Mouse (Mus musculus) heart, embryonic 14.5 days (tissue): Measurements from ENCODE around the gene Bves. TPM values are rescaled to one million over a fixed set of nuclear protein-coding genes. Genes with fewer than 3 reads are reported as not detected.

Source experiments
- ATAC-seq: fragments of 200-750 bp; cut with Nextera tagmentation; 2 replicates; pipeline ENCODE4 v1.8.0; 2017; ENCODE audit warnings: low read depth, moderate TSS enrichment; ENCODE audit not compliant: insufficient number of reproducible peaks, insufficient read depth, low FRiP score
- H3K27ac ChIP-seq, 2 experiments: fragments of 200-500 bp in 1 of 2; fragments of 300-500 bp in 1 of 2; sonication (generic) in 1 of 2; replicated peaks in 1 of 2; 2 replicates each; pipeline ENCODE4 v1.5.1; 2012 to 2014; ENCODE audit warnings: low read depth in 2 of 2, low read length in 2 of 2, control low read depth in 1 of 2, mild to moderate bottlenecking in 1 of 2, mixed read lengths in 1 of 2; ENCODE audit not compliant: control insufficient read depth in 1 of 2, insufficient read depth in 1 of 2
- H3K27me3 ChIP-seq: fragments of 300-500 bp; sonication (generic); 2 replicates; pipeline ENCODE4 v1.6.1; 2014; ENCODE audit warnings: mild to moderate bottlenecking, low read length, control low read depth; ENCODE audit not compliant: control insufficient read depth, insufficient read depth
- H3K36me3 ChIP-seq: fragments of 300-500 bp; sonication (generic); 2 replicates; pipeline ENCODE4 v1.6.1; 2014; ENCODE audit warnings: mild to moderate bottlenecking, control low read depth, low read length, mixed read lengths; ENCODE audit not compliant: control insufficient read depth, insufficient read depth
- H3K4me1 ChIP-seq, 2 experiments: fragments of 200-500 bp in 1 of 2; fragments of 300-500 bp in 1 of 2; sonication (generic) in 1 of 2; 2 replicates each; pipeline ENCODE4 v1.6.1; 2012 to 2014; ENCODE audit warnings: low read length in 2 of 2, control low read depth in 1 of 2, mixed read lengths in 1 of 2; ENCODE audit not compliant: control insufficient read depth in 2 of 2, insufficient read depth in 2 of 2
- H3K4me2 ChIP-seq: fragments of 300-500 bp; sonication (generic); 2 replicates; pipeline ENCODE4 v1.6.1; 2014; ENCODE audit warnings: mild to moderate bottlenecking, low read length
- H3K4me3 ChIP-seq, 2 experiments: fragments of 200-500 bp in 1 of 2; fragments of 300-500 bp in 1 of 2; sonication (generic) in 1 of 2; 2 replicates each; pipeline ENCODE4 v1.5.1; 2012 to 2014; ENCODE audit warnings: low read length in 2 of 2, mild to moderate bottlenecking in 2 of 2, control low read depth in 1 of 2, low read depth in 1 of 2, moderate library complexity in 1 of 2; ENCODE audit not compliant: control insufficient read depth in 1 of 2, insufficient read depth in 1 of 2
- H3K9ac ChIP-seq: fragments of 300-500 bp; sonication (generic); 2 replicates; pipeline ENCODE4 v1.6.1; 2014; ENCODE audit warnings: mild to moderate bottlenecking, low read length
- H3K9me3 ChIP-seq: fragments of 300-500 bp; sonication (generic); 2 replicates; pipeline ENCODE4 v1.6.1; 2016; ENCODE audit warnings: low read length, control low read depth; ENCODE audit not compliant: control insufficient read depth
- WGBS: fragments of 180-500 bp; shearing (Covaris S2); extraction: QIAGEN DNeasy Blood & Tissue Kit; methylation state at CpG from one replicate; pipeline ENCODE4 v1.1.7; 2014; 5-methylcytosine and 5-hydroxymethylcytosine counted together
- polyA plus RNA-seq: library from polyadenylated mRNA; unstranded; fragments of >200 nt; fragmentation: Nextera tagmentation; extraction: Ambion mirVana; gene quantifications from 2 replicates; pipeline ENCODE4 v1.2.1, GENCODE M21; 2014

The Bves gene
- polyA plus RNA-seq, 1 experiment from 2014 or later = 123 TPM

DNA sequence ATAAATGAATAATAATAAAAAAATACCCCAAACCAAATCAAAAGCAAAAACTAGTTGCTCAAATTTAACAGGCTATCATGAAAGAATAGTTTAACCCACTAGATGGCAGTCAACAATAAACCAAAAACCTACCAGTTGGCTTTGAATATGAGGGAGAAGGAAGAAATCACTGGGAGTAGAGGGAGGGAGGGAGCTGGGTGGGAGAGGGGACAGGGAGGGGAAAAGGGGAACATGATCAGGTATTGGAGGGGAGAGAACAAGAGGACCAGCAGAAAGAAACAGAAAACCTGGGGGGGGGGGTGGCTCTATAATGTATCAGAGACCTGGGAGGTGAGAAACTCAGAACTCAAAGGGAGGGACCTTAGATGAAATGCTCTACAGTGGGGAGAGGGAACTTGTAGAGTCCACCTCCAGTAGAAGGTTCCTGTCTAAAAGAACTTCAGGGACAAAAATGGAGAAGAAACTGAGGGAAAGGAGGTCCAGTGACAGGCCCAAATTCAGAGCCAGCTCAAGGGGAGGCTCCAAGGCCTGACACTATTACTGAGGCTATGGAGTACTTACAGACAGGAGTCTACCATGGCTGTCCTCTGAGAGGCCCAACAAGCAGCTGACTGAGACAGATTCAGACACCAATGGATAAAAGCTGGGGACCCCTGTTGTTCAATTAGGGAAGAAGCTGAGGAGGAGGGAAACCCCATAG is 46.5 kb downstream of the Bves start:
- no peak overlapping the region for H3K27ac ChIP-seq
- ATAC-seq = no peak
- no peak overlapping the region for H3K4me2 ChIP-seq
- H3K36me3 ChIP-seq = no peaks in the 10 kb centered on the region
- no peaks in the 10 kb centered on the region for H3K9me3 ChIP-seq
- no peak overlapping the region for H3K4me3 ChIP-seq
- H3K4me1 ChIP-seq = no peaks in the 10 kb centered on the region; a peak in 1 of 4 replicates
- H3K27me3 ChIP-seq = no peaks in the 10 kb centered on the region
- no peak overlapping the region for H3K9ac ChIP-seq

DNA sequence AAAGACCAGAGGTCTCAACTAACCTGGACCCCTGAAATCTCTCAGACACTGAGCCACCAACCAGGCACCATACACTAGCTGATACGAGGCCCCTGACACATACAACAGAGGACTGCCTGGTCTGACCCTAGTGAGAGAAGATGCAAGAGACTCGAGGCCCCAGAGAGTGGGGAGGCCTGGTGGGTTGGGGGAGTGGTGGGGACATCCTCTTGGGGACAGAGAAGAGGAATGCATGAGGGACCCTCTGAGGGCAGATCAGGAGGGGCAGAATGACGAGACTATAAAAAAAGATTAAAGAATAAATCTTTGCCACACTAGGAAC is 47.0 kb downstream of the Bves start:
- H3K9me3 ChIP-seq = no peaks in the 10 kb centered on the region
- H3K27ac ChIP-seq = no peak overlapping the region
- 53% methylated on average over 3 of the region's 3 CpGs for WGBS
- no peak for ATAC-seq
- no peak overlapping the region for H3K4me3 ChIP-seq
- no peaks in the 10 kb centered on the region for H3K4me1 ChIP-seq
- H3K36me3 ChIP-seq = no peaks in the 10 kb centered on the region
- H3K4me2 ChIP-seq = no peak overlapping the region
- no peak overlapping the region for H3K9ac ChIP-seq
- no peaks in the 10 kb centered on the region for H3K27me3 ChIP-seq

DNA sequence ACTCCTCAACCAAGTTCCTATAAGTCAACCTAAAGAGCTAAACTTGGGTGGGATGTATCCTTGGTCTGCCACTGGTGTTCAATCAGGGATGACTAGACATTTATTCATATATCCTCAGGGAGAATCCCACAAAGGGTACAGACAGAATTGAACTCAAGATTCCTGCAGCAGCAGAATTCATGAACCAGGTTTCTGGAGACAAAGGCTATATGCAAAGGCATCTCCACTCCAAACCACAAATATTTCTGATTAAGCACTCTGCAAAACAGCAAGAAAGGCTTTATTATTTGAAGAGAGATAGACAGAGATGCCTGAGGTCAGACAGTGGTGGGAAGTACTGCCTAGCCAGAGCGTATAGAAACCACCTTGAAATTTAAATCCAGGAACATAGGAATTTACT is 62.6 kb downstream of the Bves start:
- 83% methylated on average over 1 of the region's 1 CpGs for WGBS
- Histone ChIP-seq H3K4me3 (no peak overlapping the region), H3K27ac (no peak overlapping the region), H3K9ac (no peak overlapping the region), H3K4me2 (no peak overlapping the region), H3K36me3 (no peaks in the 10 kb centered on the region), H3K27me3 (no peaks in the 10 kb centered on the region), H3K9me3 (no peaks in the 10 kb centered on the region), H3K4me1 (no peaks in the 10 kb centered on the region)
- ATAC-seq = no peak

DNA sequence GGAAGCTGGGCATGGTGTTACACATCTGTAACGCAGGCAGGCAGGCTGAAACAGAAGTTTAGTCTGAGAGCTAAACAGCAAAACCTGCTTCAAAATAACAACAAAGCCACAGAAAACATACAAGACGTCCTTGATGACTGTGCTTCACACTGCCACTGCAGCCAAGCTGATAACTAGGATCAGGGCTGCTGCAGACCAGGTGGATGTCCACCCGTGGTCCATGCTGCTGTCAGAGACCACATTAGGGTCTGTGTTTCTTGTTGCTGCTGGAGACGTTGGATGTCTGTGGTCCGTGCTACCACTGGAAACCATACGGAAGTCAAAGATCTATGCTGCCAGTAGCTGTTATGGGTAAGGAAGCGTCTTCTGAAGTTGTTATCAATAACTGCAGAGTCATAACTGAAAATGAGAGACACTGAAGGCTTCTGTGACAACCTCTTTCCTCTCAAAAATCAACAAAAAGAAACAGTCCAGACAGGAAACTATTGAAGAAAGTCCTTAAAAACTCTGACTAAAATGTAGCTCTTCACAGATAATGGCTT is 64.2 kb downstream of the Bves start:
- no peaks in the 10 kb centered on the region for H3K9me3 ChIP-seq
- no peak overlapping the region for H3K4me2 ChIP-seq
- WGBS = 71% methylated on average over 7 of the region's 7 CpGs
- ATAC-seq = no peak
- no peaks in the 10 kb centered on the region for H3K27me3 ChIP-seq
- H3K27ac ChIP-seq = no peak overlapping the region
- no peak overlapping the region for H3K4me3 ChIP-seq
- H3K9ac ChIP-seq = no peak overlapping the region
- H3K36me3 ChIP-seq = no peaks in the 10 kb centered on the region
- H3K4me1 ChIP-seq = no peaks in the 10 kb centered on the region

DNA sequence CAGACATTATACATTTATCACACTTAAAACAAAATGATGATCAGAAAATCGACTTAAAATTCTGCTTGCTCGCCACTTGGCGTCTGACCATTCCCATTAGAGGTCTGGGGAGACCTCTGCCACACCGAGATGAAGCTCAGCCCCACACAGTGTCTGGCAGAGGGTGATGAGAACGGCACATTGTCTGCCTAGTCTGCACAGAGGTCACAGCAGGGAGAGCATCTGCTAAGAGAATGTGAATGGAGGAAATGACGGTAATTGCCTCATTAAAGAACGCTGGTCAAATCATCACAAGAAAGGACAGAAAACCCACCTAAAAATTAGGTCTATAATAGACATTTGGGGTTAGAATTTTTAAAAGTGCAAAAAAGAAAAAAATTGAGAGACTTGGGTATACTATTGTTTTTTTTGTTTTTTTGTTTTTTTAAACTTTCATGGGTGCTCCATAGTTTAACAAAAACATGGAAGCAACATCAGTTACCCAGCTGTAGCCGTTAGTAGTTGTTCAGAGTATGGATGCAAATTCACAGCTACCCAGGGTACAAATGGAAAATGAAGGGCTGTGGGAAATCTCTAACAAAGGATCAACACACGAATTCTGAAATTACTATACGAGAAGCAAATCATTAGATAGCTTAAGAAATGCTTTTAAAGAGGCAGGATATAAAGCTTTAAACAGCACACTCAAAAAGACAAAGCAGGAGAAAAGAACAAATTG is 75.2 kb downstream of the Bves start:
- Histone ChIP-seq H3K4me1 (no peaks in the 10 kb centered on the region), H3K27ac (no peak overlapping the region), H3K27me3 (no peaks in the 10 kb centered on the region), H3K4me2 (no peak overlapping the region), H3K36me3 (no peaks in the 10 kb centered on the region), H3K9ac (no peak overlapping the region), H3K4me3 (no peak overlapping the region), H3K9me3 (no peaks in the 10 kb centered on the region)
- ATAC-seq = no peak
- WGBS = 70% methylated on average over 10 of the region's 10 CpGs

DNA sequence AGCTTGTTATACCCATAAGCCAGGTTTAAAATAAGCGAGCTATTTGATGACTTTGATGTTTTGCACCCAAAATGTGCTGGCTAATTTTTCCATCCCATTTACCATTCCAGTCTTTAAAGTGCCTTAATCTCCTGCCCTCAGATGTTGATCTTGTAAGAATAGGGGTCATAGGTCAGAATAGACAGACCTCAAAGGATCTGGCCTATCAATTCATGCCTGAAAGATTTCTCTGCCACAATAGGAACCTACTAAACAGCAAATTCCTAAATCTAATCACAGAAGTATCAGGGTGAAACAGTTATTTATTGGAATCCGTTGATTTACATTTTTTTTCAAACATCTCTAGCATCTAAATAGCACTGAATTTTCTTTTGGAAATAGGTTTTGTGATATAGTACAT is 76.2 kb downstream of the Bves start:
- Histone ChIP-seq H3K9me3 (no peaks in the 10 kb centered on the region), H3K4me3 (no peak overlapping the region), H3K4me2 (no peak overlapping the region), H3K9ac (no peak overlapping the region), H3K27me3 (no peaks in the 10 kb centered on the region), H3K27ac (no peak overlapping the region), H3K36me3 (no peaks in the 10 kb centered on the region), H3K4me1 (no peaks in the 10 kb centered on the region)
- WGBS = 72% methylated on average over 2 of the region's 2 CpGs
- ATAC-seq = no peak

DNA sequence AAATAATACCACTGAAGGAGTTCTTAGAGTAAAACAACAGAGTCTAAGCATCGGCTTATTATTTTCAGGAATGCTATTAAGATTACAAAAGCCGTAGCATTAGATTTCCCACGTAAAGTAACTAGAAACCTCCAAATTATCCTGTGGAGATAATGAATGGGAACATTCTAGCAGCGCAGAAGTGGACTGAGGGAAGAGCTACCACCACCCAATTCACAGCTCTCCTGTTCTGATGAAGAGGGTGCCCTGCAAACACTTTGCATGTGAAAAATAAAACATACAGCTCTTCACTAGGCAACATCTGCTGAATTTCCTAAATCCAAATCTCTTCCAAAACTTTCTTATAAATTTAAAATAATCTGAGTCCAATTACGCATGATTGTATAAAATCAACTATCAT is 76.6 kb downstream of the Bves start:
- ATAC-seq = no peak
- H3K9ac ChIP-seq = no peak overlapping the region
- 80% methylated on average over 5 of the region's 5 CpGs for WGBS

More for the DNA sequence above, 76.6 kb downstream of the Bves start:
- no peaks in the 10 kb centered on the region for H3K9me3 ChIP-seq
- no peak overlapping the region for H3K27ac ChIP-seq
- H3K4me2 ChIP-seq = no peak overlapping the region
- H3K4me3 ChIP-seq = no peak overlapping the region
- H3K36me3 ChIP-seq = no peaks in the 10 kb centered on the region
- no peaks in the 10 kb centered on the region for H3K4me1 ChIP-seq
- no peaks in the 10 kb centered on the region for H3K27me3 ChIP-seq
